Mouse (Mus musculus) cerebellum, postnatal 25 days (tissue): Measurements from ENCODE around the gene Slc39a11.

ENCODE experiments used
- DNase-seq, 2 experiments: peaks; one replicate each; pipeline ENCODE4 v3.0.0; 2021; ENCODE audit warnings: mixed read lengths in 2 of 2

Slc39a11 gene

DNA sequence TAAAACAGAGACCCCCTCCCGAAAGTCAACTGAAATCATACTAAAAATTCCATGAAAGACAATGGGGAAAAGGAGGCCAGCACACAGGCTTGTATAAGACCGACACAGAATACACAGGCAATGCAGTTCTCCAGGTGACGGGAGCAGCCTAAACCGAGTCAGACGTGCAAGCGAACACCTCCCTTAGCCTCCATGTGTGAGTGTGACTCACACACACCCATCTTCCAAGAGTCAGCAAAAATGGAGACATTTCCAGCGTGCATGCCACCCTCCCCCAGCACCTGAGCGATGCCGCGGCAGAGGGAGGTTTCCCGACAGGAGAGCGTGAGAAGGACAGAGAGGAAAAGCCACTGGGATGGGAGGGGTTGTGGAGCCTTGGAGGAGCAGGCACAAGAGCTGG is 258.2 kb downstream of the Slc39a11 start:
- DNase-seq, result no peak

DNA sequence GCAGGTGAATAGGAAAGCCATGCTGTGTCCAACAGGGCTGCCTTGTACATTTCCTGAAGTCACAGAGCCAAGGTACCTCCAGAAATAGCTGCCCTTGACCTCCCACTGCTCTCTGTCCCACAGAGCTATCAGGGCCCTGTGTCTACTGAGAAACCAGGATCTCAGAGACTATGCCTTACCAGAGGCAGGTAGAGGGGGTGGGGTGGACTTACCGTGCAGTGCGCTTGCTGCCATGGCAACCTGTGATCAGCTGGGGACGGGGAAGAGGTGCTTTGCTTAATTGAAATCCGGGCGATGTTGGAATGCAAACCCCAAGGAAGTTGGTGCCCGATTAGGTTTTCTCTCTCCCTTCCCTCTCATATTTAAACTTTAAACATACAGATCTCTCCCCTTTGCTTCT is 260.2 kb downstream of the Slc39a11 start:
- DNase-seq, result peak; percentile 18 to 36

DNA sequence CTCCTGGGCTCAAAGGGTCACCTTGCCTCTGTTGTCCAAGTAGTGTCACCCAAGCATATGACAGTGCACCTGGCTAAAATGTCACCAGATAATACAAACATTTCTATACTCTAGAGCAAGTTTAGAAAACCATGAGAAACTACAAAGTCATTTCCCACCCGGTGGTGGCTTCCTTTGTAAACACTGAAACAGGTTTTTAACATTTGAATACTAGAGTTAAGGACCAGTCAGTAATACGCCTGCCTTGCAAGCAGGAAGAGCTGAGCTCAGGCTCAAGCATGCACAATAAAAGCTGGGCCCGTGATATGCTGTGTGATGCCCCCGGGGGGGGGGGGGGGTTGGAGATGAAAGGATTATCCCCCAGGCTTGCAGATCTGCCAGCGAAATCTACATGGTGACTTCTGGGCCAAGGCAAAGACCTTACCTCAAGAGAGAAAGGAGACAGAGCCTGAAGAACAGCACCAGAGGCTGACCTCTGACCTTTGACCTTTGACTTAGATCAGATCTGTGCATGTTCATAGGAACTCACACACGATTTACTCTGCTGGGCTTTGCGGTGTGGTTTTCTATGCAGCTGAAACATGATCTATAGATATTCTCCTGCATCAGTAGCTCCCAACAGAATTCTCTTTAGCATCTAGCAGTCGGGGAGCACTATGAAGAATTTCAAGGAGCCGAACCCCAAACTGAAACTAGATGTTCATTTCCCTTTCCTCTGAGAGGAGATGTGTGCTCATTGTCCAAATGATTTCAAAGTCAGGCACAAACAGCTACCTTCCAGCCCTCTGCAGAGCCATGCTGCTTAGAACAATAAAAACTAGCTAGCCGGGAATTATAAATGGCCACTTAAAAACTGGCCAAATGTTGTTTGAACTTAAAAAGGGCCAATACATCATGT is 267.0 kb downstream of the Slc39a11 start:
- DNase-seq, result no peak

DNA sequence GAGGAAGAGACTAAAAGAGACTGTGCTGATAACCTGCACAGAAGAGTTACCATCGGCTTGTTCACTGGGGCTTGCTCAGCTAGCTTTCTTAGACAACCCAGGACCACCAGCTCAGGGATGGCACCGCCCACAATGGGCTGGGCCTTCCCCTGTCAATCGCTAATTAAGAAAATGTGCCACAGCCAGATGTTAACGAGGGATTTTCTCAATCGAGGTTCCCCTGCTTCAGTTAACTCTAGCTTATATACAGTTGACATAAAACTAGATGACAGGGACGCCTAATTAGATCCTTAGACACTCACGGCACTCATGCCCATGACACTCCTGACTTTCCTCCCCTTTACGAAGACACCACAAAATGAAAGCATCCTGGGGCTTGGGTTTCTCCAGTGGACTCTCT is 268.3 kb downstream of the Slc39a11 start:
- DNase-seq, result no peak

DNA sequence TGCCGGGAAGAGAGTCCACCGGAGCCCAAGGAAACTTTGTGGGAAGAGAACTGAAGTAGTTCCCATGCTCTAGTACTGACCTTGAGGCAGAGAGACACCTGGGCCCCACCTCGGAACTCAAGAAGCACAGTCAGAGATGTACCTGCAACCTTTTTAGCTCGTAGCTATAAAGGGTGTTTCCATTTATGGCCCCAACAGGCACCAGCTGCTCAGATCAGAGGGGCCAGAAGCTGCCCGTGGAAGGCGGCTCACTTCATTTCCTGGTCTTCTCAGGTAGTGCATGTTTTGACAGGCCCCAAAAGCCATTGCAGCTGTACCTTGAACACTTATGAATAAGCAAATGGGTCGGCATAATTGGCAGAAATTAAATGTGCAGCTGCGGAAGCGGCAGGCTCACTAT is 271.0 kb downstream of the Slc39a11 start:
- DNase-seq, result no peak

DNA sequence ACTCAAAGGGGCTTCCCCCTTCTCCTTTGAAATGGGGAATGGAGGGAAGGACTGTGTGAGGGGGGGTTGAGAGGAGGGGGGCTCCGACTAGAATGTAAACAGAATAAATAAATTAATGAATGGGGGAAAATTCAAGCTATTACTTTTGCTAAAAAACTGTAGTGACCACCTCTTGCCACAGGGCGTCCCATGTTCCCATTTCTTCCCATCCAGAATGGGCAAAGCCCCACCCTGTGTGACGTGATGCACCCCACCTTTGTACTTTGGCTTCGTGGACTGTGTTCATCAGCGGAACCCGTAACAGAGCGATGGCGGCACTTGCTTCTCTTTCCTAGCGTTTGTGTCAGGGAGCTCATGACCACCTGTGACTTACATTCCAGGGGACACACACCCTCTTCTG is 273.8 kb downstream of the Slc39a11 start:
- no peak for DNase-seq

DNA sequence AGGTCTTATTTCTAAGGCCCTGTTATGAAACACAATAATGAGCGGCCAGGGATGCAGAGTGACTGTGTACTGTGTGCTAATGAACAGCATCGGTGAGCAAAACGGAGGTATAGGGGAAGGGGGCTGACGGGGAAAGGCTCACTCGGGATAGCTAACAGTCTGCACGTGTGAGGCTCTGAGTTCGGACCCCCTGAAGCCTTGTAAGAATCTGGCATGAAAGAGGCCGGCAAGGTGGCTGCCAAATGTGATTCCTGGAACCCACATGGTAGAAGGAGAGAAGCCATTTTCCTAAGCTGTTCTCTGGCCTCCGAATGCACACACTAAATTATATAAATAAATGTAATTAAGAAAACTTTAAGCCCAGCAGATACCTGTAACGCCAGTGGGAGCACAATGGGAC is 276.0 kb downstream of the Slc39a11 start:
- no peak for DNase-seq

DNA sequence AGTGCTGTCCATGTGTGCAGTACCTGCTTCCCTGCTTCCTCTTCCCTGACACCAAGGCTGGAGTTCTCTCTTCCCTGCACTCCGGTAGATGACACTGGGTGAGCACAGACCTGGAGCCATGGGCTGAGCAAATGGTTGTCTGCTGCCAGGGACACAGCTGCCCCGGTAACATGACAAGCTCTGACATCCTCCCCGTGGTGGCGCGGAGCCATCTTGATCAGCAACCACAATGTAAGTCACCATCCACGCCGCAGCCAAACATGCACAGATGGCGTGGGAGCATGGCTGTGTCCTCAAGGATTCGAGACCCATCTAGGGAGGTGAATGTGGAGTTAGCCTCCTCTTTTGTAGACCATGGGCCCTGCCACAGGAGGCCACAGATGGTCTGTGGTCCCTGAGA is 276.5 kb downstream of the Slc39a11 start:
- DNase-seq, result peak; percentile 30 to 47

DNA sequence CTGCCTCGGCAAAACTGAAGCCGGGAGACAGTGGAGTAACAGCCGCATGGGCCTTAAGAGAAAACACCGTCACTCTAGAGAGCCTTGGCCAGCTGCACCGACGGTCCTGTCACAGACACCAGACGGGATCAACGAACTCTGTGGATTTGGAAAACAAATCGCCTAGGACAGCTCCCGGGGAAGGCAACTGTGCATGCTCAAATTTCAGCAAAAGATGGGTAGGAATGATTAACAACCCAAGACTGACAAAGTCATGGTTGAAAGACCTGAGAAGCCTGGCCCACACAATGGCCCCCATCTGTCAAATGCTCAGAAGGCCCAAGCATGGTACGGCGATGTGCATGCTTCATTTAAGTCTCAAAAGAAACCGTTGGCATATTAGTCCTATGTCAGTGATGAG is 281.8 kb downstream of the Slc39a11 start:
- no peak for DNase-seq

DNA sequence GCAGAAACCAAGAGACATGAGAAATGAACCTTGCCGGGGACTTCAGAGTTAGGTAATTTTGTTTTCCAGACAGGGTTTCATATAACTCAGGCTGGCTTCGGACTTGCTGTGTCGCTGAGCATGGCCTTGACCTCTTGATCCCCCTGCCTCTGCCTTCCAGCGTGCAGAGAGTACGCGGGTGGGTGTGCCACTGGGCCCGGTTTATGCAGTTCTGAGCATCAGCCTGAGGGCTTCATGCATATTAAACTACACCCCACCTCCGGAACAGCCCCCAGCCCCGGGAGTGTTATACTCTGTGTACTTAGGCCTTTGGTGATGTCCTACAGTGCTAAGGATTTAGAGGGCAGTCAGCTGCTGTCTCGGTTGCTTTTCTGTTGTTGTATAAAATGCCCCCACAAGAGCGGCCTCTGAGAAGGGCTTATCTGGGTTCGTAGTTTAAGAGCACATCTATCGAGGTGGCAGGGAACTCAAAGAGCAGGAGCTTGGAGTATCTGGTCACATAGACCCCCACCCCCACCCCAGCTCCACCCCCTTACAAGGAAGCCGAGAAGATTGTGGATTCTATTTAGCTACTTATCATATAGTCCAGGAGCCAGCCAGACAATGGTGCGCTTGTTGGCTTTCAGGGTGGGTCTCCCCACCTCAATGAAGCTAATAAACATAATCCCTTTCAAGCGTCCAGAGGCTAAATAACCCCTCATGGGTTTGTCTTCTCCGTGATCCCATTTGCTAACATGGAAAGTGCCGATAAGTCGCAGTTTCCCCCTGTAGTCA is 283.4 kb downstream of the Slc39a11 start:
- DNase-seq, result no peak

DNA sequence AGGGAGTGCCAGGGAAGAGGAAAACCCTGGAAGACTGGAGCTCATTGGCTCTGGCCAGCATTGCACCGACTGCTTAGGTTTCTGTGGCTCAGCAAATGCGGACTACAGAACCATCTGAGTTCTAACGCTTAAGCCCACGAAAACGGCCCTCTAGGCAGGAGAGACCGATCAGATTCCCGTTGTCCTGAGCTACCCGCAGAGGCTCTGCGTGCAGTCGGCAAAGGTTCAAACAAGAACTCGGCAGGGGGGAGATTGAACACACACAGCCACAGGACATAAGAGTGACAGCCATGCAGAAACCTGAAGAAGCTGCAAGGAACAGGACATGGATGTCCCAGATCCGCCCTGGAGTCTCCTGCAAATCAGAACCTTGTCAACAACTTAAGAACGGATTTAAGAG is 286.1 kb downstream of the Slc39a11 start:
- DNase-seq, result peak in 1 of 2 experiments; percentile 9

DNA sequence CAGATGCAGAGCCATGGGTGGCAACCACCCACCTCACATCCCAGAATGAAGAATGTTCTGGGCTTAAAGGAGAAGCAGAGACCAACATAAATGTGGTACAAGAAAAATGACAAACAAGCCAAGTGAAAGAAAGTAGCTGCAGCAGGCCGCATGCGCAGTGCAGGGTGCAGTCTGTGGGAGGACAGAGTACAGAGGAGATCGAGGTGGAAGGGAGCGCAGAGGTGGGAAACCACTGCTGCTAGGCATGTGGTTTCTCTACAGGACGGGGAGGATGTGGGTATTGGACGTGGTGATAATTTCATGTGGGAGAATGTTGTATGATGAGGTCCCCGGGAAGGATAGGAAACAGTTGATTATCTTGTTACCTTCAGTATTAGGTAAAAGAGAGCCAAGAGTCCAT is 287.3 kb downstream of the Slc39a11 start:
- DNase-seq, result no peak

DNA sequence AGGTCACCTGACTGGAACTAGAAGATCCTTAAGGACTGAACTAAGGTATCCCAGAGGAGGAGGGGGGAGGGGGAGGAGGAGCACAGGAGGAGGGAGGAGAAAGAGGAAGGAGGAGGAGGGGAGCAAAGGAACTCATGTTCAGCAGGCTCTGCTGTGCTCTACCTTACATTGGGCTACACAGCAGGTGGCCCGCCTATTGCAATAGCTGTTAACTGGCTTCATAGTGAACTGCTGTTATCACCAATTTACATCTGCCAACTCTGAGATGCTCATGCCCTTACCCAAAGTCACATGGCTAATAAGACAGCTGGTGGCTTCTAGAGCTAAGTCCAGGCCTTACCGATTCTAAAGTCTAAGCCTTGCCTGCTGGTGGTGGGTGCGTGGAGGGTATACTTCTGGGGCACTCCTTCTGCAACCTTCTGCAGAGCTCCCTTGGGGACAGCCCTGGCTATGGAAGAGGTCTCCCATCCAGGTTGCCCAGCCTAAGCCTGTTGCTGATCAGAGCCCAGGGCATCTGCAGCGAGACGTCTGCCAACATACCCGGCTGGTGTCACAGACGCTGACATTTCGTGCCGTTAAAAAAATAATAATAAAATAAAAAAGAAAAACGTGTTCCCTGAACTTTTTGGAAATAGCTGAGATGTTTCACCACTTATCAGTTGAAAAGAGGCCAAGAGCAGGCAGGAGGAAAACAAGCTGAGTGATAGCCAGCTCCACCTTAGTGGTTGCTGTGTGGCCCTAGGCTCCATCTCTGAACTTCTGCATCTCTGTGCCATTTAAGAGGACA is 289.6 kb downstream of the Slc39a11 start:
- DNase-seq, result no peak

DNA sequence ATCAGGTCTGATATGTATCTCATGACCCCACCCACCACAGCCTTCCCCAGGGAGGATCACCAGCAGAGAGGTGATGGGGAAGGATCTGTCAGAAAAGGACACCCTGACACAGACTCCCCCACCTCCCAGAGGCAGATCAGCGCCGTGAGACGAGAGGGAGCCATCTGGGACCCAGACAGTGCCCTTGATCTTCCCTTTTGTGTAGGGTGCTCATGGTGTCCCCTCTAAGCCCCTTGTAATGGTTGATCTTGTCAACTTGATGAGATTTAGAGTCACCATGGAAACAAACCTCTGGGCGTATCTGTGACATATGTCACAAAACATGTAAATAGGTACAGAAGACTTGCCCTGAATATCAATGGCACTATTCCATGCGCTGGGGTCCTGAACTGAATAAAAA is 293.9 kb downstream of the Slc39a11 start:
- DNase-seq, result no peak

DNA sequence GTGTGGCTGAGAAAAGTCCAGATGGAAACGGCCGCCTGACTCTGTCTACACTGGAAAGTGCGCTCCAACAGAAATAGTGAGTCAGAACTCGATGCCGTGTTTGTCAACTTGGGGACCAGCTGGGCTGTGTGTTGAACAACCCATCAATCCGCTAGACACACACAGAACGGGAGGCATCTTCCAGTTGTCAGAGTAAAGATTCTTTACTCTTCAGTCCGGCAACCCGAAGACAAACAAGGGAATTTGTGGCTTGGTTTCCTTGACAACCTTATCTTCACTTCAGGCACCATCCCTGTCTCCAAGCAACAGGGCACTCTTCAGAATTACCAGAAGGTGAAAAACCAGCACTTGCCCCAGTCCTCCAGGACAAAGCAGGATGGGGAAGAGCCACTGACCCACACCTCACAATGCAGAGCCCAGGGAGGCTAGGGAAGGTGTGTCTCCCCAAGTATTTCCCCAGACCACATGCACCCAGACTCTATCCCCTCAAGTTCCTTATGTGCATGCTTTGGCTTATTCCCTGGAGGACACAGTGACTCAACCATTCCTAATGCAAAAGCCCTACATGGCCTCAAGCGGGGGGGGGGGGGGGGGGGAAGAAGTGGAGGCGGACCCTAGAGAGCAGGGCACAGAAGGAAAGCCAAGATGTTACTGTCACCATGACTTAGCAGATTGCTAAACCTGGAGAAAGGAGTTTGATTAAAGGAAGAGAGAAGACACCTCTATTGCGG is 297.6 kb downstream of the Slc39a11 start:
- no peak for DNase-seq

DNA sequence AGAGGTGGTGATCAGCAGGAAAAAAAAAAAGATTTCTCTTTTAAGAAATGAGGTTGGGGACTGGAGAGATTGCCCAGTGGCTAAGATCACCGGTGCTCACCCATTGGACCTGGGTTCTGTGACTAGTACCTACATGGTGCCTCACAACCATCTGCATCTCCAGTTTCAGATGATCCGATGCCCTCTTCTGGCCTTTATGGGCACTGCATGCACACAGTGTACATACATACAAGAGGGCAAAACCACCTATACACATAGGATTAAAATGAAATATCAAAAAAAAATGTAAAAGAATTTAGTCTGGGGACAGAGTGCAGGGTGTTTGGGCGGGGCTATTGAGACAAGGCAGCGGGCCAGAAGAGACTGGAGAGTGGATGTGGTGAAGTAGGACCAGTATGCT is 299.3 kb downstream of the Slc39a11 start:
- no peak for DNase-seq

DNA sequence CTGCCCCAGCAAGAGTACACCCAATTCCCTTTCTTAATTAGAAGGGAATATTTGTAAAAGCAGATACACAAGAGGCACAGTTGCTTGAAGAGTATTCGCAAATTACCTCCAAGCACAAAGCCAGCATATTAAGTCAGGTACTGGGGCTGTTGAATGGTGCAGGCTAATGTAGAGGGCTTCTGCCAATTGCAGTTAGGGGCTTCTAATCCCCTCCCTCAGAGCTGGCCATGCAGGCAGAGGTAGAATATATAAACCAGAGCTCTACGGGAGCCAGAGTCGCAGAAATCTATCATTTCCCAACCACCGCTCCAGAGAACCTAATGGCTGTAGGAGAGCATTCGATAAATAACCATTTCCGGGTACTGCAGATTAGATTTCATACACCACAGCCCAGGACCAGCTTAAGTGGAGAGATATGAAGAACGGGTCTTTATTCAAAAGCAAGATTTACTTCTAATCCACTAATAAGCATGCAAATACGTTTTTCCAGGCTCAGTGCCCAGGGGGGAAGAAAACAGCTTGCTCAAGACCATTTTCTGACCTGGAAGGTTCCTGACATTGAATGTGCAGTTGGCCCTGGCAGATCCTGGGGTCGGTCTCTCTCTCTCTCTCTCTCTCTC is 302.9 kb downstream of the Slc39a11 start:
- no peak for DNase-seq

DNA sequence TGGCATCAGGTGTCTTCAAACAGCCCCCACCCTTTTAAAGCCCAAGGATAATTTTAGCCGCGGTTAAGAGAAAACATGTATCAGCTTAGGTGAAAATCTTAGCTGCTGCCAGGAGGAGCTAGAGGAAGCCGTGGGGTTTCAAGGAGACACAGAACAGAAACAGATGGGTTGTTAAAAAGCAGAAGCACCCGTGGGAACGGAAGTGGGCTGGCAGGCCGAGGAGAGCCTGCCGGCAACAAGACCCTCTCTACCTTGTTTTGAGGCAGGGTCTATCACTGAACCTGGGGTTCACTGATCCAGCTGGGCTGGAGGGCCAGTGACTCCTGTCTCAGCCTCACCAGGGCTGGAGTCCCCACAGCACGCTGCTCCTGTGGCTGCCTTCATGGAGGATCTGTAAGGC is 310.1 kb downstream of the Slc39a11 start:
- DNase-seq, result no peak

DNA sequence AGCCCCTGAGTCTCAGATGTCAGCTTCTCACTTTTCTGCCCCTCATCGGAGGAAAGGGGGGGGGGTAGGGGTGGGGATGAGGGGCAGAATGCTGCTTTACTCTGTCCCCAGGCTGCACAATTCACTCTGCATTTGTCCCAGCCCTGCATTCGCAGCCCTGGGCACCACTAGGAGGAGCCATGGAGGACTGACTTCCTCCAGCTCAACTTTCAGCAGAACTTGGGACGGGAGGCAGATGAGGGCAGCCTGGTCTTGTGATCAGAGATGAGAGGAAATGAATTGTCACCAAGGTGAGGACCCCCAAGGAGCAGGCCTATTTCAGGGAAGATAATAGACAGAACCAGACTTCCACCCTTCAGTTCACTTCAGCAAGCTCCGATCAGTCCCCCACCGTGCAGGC is 311.3 kb downstream of the Slc39a11 start:
- no peak for DNase-seq

DNA sequence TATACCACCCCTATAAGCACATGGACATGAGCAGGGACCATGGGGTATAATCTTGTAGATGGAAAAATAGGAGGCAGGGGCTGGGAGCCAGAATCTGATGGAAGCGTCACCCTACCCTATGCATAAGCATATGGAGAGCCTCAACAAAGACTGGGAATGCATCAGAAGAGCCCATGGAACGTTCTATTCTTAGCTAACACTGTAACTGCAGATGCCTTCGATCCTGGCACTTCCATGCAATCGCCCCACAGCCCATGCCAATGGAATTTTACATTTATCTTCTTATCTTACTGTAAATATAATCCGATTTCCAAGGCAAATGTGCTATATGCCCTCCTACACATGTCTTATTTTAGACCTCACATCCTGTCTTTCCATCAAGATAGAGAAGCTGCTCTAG is 314.2 kb downstream of the Slc39a11 start:
- DNase-seq, result no peak

DNA sequence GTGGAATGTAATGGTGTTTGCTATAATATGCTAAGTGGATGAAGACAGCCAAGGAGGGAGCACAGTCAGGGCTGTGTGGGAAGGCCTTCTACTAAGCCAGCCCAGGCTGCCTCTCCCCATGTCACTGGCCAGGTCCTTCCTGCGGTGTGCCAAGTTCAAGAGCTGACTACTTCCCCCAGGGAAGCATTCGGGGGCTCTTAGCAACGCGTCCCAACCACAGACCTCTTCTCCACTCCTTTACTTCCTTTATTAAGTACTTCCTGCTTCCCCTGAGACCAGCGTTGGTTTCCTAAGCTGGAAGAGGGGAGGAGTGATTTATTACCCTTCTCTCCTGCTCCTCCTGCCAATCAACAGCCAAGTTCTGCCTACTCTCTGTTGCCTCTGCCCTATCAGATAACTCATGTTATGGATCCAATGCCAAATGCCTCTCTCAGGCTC is 315.4 kb downstream of the Slc39a11 start:
- DNase-seq, result no peak

DNA sequence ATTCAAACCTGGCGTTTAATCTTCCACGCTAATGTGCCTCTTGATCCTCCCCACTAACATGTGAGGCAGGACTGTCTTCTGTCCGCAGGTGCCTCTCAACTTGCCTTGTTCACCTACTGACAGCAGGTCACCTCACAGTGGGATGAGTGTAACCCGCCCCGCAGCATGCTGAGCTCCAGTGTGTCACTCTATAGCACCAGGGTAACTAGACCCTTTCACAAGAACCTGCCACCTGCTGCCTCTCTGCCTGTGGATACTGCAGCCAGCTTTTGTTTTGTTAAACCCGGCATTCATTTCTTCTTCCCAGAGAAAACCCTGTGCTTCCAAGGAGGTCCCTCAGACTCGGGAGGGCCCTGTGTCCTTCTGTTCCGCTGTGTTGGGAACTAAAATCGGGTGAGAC is 316.3 kb downstream of the Slc39a11 start:
- DNase-seq, result peak; percentile 12 to 13
